Mouse (Mus musculus): ENCODE data around the gene Dad1. TPM values are rescaled to one million over a fixed set of nuclear protein-coding genes. Genes with fewer than 3 reads are reported as not detected.

Dad1 gene
- polyA plus RNA-seq, 1 experiment from 2014 or later = 270 TPM

Other genes starting within 250 kb of the Dad1 start
- gene Abhd4, start 84 bp upstream of the Dad1 start, polyA plus RNA-seq (2016; fragmentation: Nextera tagmentation; extraction: Ambion mirVana) = 51.5 and 51.9 TPM in 2 replicates
- not detected in 2 replicates for gene Olfr49, start 30.8 kb upstream of the Dad1 start, polyA plus RNA-seq (2016; fragmentation: Nextera tagmentation; extraction: Ambion mirVana)
- 43.3 and 47.4 TPM in 2 replicates for gene Oxa1l, start 106.7 kb upstream of the Dad1 start, polyA plus RNA-seq (2016; fragmentation: Nextera tagmentation; extraction: Ambion mirVana)
- gene Slc7a7, start 163.7 kb upstream of the Dad1 start, polyA plus RNA-seq (2016; fragmentation: Nextera tagmentation; extraction: Ambion mirVana) = 4.8 and 5.2 TPM in 2 replicates
- gene Mrpl52, start 172.8 kb upstream of the Dad1 start, polyA plus RNA-seq (2016; fragmentation: Nextera tagmentation; extraction: Ambion mirVana) = 253 and 263 TPM in 2 replicates
- gene Mmp14, start 177.5 kb upstream of the Dad1 start, polyA plus RNA-seq (2016; fragmentation: Nextera tagmentation; extraction: Ambion mirVana) = 182 and 194 TPM in 2 replicates
- 33.1 and 34.6 TPM in 2 replicates for gene Lrp10, start 210.0 kb upstream of the Dad1 start, polyA plus RNA-seq (2016; fragmentation: Nextera tagmentation; extraction: Ambion mirVana)
- 5.5 and 6.9 TPM in 2 replicates for gene Rem2, start 222.0 kb upstream of the Dad1 start, polyA plus RNA-seq (2016; fragmentation: Nextera tagmentation; extraction: Ambion mirVana)